Mouse (Mus musculus): ENCODE results near the gene Gnptab. TPM values are rescaled to one million over a fixed set of nuclear protein-coding genes. Genes with fewer than 3 reads are reported as not detected.

Gene Gnptab
- total and polyA plus RNA-seq, 3 experiments = 14.2 to 24.1 TPM; not detected in 1

- H3K27ac ChIP-seq (ENCODE audit: control insufficient read depth, low read depth, low read length) = peak overlapping the region; percentile 73
- peaks cover 0 to 28% of the 10 kb centered on the region in 2 experiments for H3K36me3 ChIP-seq (ENCODE audit: control insufficient read depth in 1 of 2, insufficient read depth in 2 of 2, low read length in 2 of 2)
Observed at GRCm38 (mm10) chr10:88390096-88390790, 11.3 kb downstream of the Gnptab start.

GRCm38 (mm10) chr10:88391495-88391894 lies 12.6 kb downstream of the Gnptab start:
- no peak for DNase-seq (ENCODE audit: low read depth, low spot score)
- Histone ChIP-seq H3K4me3 (ENCODE audit: control insufficient read depth in 1 of 2, insufficient read depth in 1 of 2, low read depth in 2 of 2, low read length in 2 of 2) (no peak overlapping the region), H3K36me3 (ENCODE audit: control insufficient read depth in 1 of 2, insufficient read depth in 2 of 2, low read length in 2 of 2) (peaks cover 0 to 21% of the 10 kb centered on the region in 2 experiments), H3K4me1 (ENCODE audit: control insufficient read depth in 1 of 2, insufficient read depth in 2 of 2, low read length in 2 of 2) (peaks cover 11 to 22% of the 10 kb centered on the region in 2 experiments), H3K27me3 (ENCODE audit: control insufficient read depth in 1 of 2, insufficient read depth in 2 of 2, low read length in 2 of 2) (no peaks in the 10 kb centered on the region), H3K9me3 (replicated peaks; ENCODE audit: insufficient read depth, low read length) (no peaks in the 10 kb centered on the region), H3K79me2 (ENCODE audit: control insufficient read depth, insufficient read depth, low read length, poor library complexity) (peaks cover 24% of the 10 kb centered on the region), H3K27ac (ENCODE audit: control insufficient read depth, low read depth, low read length) (no peak overlapping the region), H3K9ac (ENCODE audit: control insufficient read depth, low read depth, low read length, poor library complexity, severe bottlenecking) (no peak overlapping the region)
- TF ChIP-seq CHD2 (IDR thresholded peaks at IDR 0.05; ENCODE audit: low read length) (no peak), MYB (IDR thresholded peaks at IDR 0.05; ENCODE audit: low read depth, low read length) (no peak), RCOR1 (IDR thresholded peaks at IDR 0.05; ENCODE audit: low read depth, low read length) (no peak), HCFC1 (IDR thresholded peaks at IDR 0.05; ENCODE audit: low read depth, low read length) (no peak), MAX (IDR thresholded peaks at IDR 0.05; ENCODE audit: low read length) (no peak), E2F4 (IDR thresholded peaks at IDR 0.05; ENCODE audit: borderline replicate concordance, low read depth, low read length) (no peak), NRF1 (IDR thresholded peaks at IDR 0.05; ENCODE audit: insufficient read depth, low read depth, low read length, poor library complexity, severe bottlenecking) (no peak), CTCF (IDR thresholded peaks at IDR 0.05 in 2 of 3, conservative IDR thresholded peaks at IDR 0.05 in 1 of 3; ENCODE audit: control insufficient read depth in 1 of 3, insufficient read depth in 1 of 3, low read depth in 2 of 3, low read length in 3 of 3, poor library complexity in 1 of 3, severe bottlenecking in 1 of 3) (no peak), NELFE (IDR thresholded peaks at IDR 0.05; ENCODE audit: low read depth, low read length) (no peak), POLR2AphosphoS5 (IDR thresholded peaks at IDR 0.05; ENCODE audit: borderline replicate concordance, low read depth, low read length) (no peak), TBP (IDR thresholded peaks at IDR 0.05; ENCODE audit: low read depth, low read length) (no peak), ZKSCAN1 (IDR thresholded peaks at IDR 0.05; ENCODE audit: low read depth, low read length) (no peak), POLR2A (IDR thresholded peaks at IDR 0.05; ENCODE audit: control insufficient read depth in 1 of 2, insufficient read depth in 1 of 2, low read depth in 1 of 2, low read length in 2 of 2, poor library complexity in 1 of 2) (no peak)

More at GRCm38 (mm10) chr10:88390096-88390790, 11.3 kb downstream of the Gnptab start:
- Histone ChIP-seq H3K4me1 (ENCODE audit: control insufficient read depth in 1 of 2, insufficient read depth in 2 of 2, low read length in 2 of 2) (peaks cover 11 to 32% of the 10 kb centered on the region in 2 experiments), H3K27me3 (ENCODE audit: control insufficient read depth in 1 of 2, insufficient read depth in 2 of 2, low read length in 2 of 2) (no peaks in the 10 kb centered on the region), H3K79me2 (ENCODE audit: control insufficient read depth, insufficient read depth, low read length, poor library complexity) (peaks cover 29% of the 10 kb centered on the region), H3K4me3 (ENCODE audit: control insufficient read depth in 1 of 2, insufficient read depth in 1 of 2, low read depth in 2 of 2, low read length in 2 of 2) (peak overlapping the region; percentile 23 to 51; a peak in 3 of 4 replicates), H3K9me3 (replicated peaks; ENCODE audit: insufficient read depth, low read length) (no peaks in the 10 kb centered on the region), H3K9ac (ENCODE audit: control insufficient read depth, low read depth, low read length, poor library complexity, severe bottlenecking) (0 out of 2 replicates have a peak overlapping the region, but pooled peaks have one; percentile 7)
- TF ChIP-seq TCF12 (IDR thresholded peaks at IDR 0.05; ENCODE audit: low read depth, low read length) = 0 out of 2 replicates have a peak, but pooled peaks have one; percentile 4
- peak; percentile 62 to 75 for TF ChIP-seq EP300 (IDR thresholded peaks at IDR 0.05; ENCODE audit: low read depth in 1 of 2, low read length in 2 of 2)
- peak; percentile 58 for TF ChIP-seq SIN3A (IDR thresholded peaks at IDR 0.05; ENCODE audit: low read length)
- peak; percentile 80 for TF ChIP-seq ETS1 (IDR thresholded peaks at IDR 0.05; ENCODE audit: low read depth, low read length)
- TF ChIP-seq MAX (IDR thresholded peaks at IDR 0.05; ENCODE audit: low read length) = 0 out of 2 replicates have a peak, but pooled peaks have one; percentile 16
- TF ChIP-seq ZMIZ1 (IDR thresholded peaks at IDR 0.05; ENCODE audit: low read depth, low read length) = no peak
- no peak for TF ChIP-seq USF2 (IDR thresholded peaks at IDR 0.05; ENCODE audit: borderline replicate concordance in 1 of 2, insufficient read depth in 1 of 2, low read depth in 1 of 2, low read length in 2 of 2)
- TF ChIP-seq TBP (IDR thresholded peaks at IDR 0.05; ENCODE audit: low read depth, low read length) = 0 out of 2 replicates have a peak, but pooled peaks have one; percentile 8
- TF ChIP-seq GATA1 (IDR thresholded peaks at IDR 0.05; ENCODE audit: low read depth, low read length) = peak; percentile 76
- no peak for TF ChIP-seq CHD2 (IDR thresholded peaks at IDR 0.05; ENCODE audit: low read length)
- peak; percentile 83 for DNase-seq (ENCODE audit: low read depth, low spot score)
